Mouse (Mus musculus) kidney, adult 2 months (tissue): ENCODE measurements around the gene Cldn15.

ENCODE experiments used
- CTCF ChIP-seq: fragments of 200-500 bp; conservative IDR thresholded peaks from 2 replicates; pipeline ENCODE4 v1.5.1; 2011; ENCODE audit warnings: low read depth, mild to moderate bottlenecking, control low read depth, low read length, moderate library complexity, mixed read lengths; ENCODE audit not compliant: insufficient read depth, insufficient read length
- POLR2A ChIP-seq: fragments of 200-500 bp; IDR thresholded peaks from one replicate; pipeline ENCODE4 v1.6.1; 2011; ENCODE audit warnings: low read depth, low read length, control low read depth

GRCm38 (mm10) chr5:136962501-136962900 lies 3.9 kb upstream of the Cldn15 start:
- TF ChIP-seq POLR2A (no peak), CTCF (peak; percentile 88)
